Mouse (Mus musculus) limb, embryonic 11.5 days (tissue): ENCODE results near the gene Tmem100. TPM values are rescaled to one million over a fixed set of nuclear protein-coding genes. Genes with fewer than 3 reads are reported as not detected.

Experiments used
- ATAC-seq: fragments of 200-750 bp; cut with Nextera tagmentation; 2 replicates; pipeline ENCODE4 v1.8.0; 2017; ENCODE audit warnings: low read depth; ENCODE audit not compliant: insufficient number of reproducible peaks, low FRiP score, low TSS enrichment
- DNase-seq: peaks from one replicate; pipeline ENCODE4 v3.0.0-alpha.2; 2015; ENCODE audit warnings: low spot score
- H3K27ac ChIP-seq: fragments of 300-500 bp; sonication (generic); replicated peaks from 2 replicates; pipeline ENCODE4 v1.5.1; 2014; ENCODE audit warnings: low read depth, mild to moderate bottlenecking, low read length
- H3K27me3 ChIP-seq: fragments of 300-500 bp; sonication (generic); 2 replicates; pipeline ENCODE4 v1.6.1; 2014; ENCODE audit warnings: mild to moderate bottlenecking, low read length, mixed read lengths; ENCODE audit not compliant: control insufficient read depth, insufficient read depth
- H3K36me3 ChIP-seq: fragments of 300-500 bp; sonication (generic); 2 replicates; pipeline ENCODE4 v1.6.1; 2014; ENCODE audit warnings: mild to moderate bottlenecking, low read length, moderate library complexity, mixed read lengths; ENCODE audit not compliant: control insufficient read depth, insufficient read depth
- H3K4me1 ChIP-seq: fragments of 300-500 bp; sonication (generic); 2 replicates; pipeline ENCODE4 v1.6.1; 2014; ENCODE audit warnings: low read length, mixed read lengths; ENCODE audit not compliant: control insufficient read depth, insufficient read depth
- H3K4me2 ChIP-seq: fragments of 300-500 bp; sonication (generic); 2 replicates; pipeline ENCODE4 v1.6.1; 2014; ENCODE audit warnings: low read depth, mild to moderate bottlenecking, moderate library complexity; ENCODE audit not compliant: severe bottlenecking
- H3K4me3 ChIP-seq: fragments of 300-500 bp; sonication (generic); 2 replicates; pipeline ENCODE4 v1.5.1; 2014; ENCODE audit warnings: low read depth, low read length
- H3K9ac ChIP-seq: fragments of 300-500 bp; sonication (generic); 2 replicates; pipeline ENCODE4 v1.6.1; 2014; ENCODE audit warnings: mild to moderate bottlenecking, low read length
- H3K9me3 ChIP-seq: fragments of 300-500 bp; sonication (generic); 2 replicates; pipeline ENCODE4 v1.6.1; 2016; ENCODE audit warnings: low read length; ENCODE audit not compliant: control insufficient read depth
- WGBS: fragments of 180-500 bp; shearing (Covaris S2); extraction: QIAGEN DNeasy Blood & Tissue Kit; methylation state at CpG from one replicate; pipeline ENCODE4 v1.1.7; 2014; 5-methylcytosine and 5-hydroxymethylcytosine counted together
- polyA plus RNA-seq: library from polyadenylated mRNA; unstranded; fragments of >200 nt; fragmentation: Nextera tagmentation; extraction: Ambion mirVana; gene quantifications from 2 replicates; pipeline ENCODE4 v1.2.1, GENCODE M21; 2014

Tmem100 gene
- polyA plus RNA-seq, 1 experiment from 2014 or later: 8.2 TPM

GRCm38 (mm10) chr11:90036416-90036815 is 6.3 kb downstream of the Tmem100 start:
- WGBS: 92% methylated on average over 4 of the region's 4 CpGs
- DNase-seq: no peak

GRCm38 (mm10) chr11:90038022-90038421 is 7.9 kb downstream of the Tmem100 start:
- Histone ChIP-seq H3K4me3 (no peak overlapping the region), H3K27me3 (no peaks in the 10 kb centered on the region), H3K9ac (no peak overlapping the region), H3K27ac (no peak overlapping the region), H3K36me3 (no peaks in the 10 kb centered on the region), H3K9me3 (no peaks in the 10 kb centered on the region), H3K4me1 (no peaks in the 10 kb centered on the region), H3K4me2 (no peak overlapping the region)
- 28% methylated on average over 5 of the region's 5 CpGs for WGBS
- DNase-seq (peak; percentile 66), ATAC-seq (no peak)

More at GRCm38 (mm10) chr11:90036416-90036815, 6.3 kb downstream of the Tmem100 start:
- H3K9me3 ChIP-seq: no peaks in the 10 kb centered on the region
- ATAC-seq: no peak
- peaks cover 5% of the 10 kb centered on the region; the same call in 1 of the 2 replicates for H3K27me3 ChIP-seq
- H3K36me3 ChIP-seq: no peaks in the 10 kb centered on the region
- H3K27ac ChIP-seq: no peak overlapping the region
- H3K4me3 ChIP-seq: no peak overlapping the region
- H3K4me2 ChIP-seq: no peak overlapping the region
- no peaks in the 10 kb centered on the region for H3K4me1 ChIP-seq
- no peak overlapping the region for H3K9ac ChIP-seq

- no peak for DNase-seq
- WGBS: 76% methylated on average over 4 of the region's 4 CpGs
- Histone ChIP-seq H3K4me1 (peaks cover 3% of the 10 kb centered on the region; the same call in 1 of the 2 replicates), H3K27ac (no peak overlapping the region), H3K9ac (no peak overlapping the region), H3K4me2 (no peak overlapping the region), H3K9me3 (no peaks in the 10 kb centered on the region), H3K4me3 (no peak overlapping the region), H3K27me3 (no peaks in the 10 kb centered on the region), H3K36me3 (no peaks in the 10 kb centered on the region)
- no peak for ATAC-seq
Measured at GRCm38 (mm10) chr11:90044459-90044858, 14.3 kb downstream of the Tmem100 start.

- H3K4me3 ChIP-seq: no peak overlapping the region
- no peak overlapping the region for H3K4me2 ChIP-seq
- DNase-seq: no peak
- H3K27me3 ChIP-seq: no peaks in the 10 kb centered on the region
- ATAC-seq: no peak
- H3K27ac ChIP-seq: no peak overlapping the region
- WGBS: 29% methylated on average over 7 of the region's 7 CpGs
- peaks cover 3% of the 10 kb centered on the region; the same call in 1 of the 2 replicates for H3K4me1 ChIP-seq
- no peak overlapping the region for H3K9ac ChIP-seq
- no peaks in the 10 kb centered on the region for H3K36me3 ChIP-seq
- no peaks in the 10 kb centered on the region for H3K9me3 ChIP-seq
Measured at GRCm38 (mm10) chr11:90046211-90046610, 16.1 kb downstream of the Tmem100 start.

GRCm38 (mm10) chr11:90047271-90047670 is 17.1 kb downstream of the Tmem100 start:
- Histone ChIP-seq H3K9me3 (no peaks in the 10 kb centered on the region), H3K4me1 (peaks cover 3% of the 10 kb centered on the region; the same call in 1 of the 2 replicates), H3K4me2 (no peak overlapping the region), H3K9ac (no peak overlapping the region), H3K27ac (no peak overlapping the region), H3K36me3 (no peaks in the 10 kb centered on the region), H3K27me3 (no peaks in the 10 kb centered on the region), H3K4me3 (no peak overlapping the region)
- ATAC-seq (no peak), DNase-seq (no peak)
- WGBS: 83% methylated on average over 9 of the region's 9 CpGs

GRCm38 (mm10) chr11:90050016-90050415 is 19.9 kb downstream of the Tmem100 start:
- WGBS: 94% methylated on average over 7 of the region's 7 CpGs
- Histone ChIP-seq H3K4me2 (no peak overlapping the region), H3K27me3 (no peaks in the 10 kb centered on the region), H3K27ac (no peak overlapping the region), H3K36me3 (no peaks in the 10 kb centered on the region), H3K9me3 (no peaks in the 10 kb centered on the region), H3K9ac (no peak overlapping the region), H3K4me1 (peaks cover 3% of the 10 kb centered on the region; the same call in 1 of the 2 replicates), H3K4me3 (no peak overlapping the region)
- ATAC-seq: no peak
- no peak for DNase-seq

- Histone ChIP-seq H3K9me3 (no peaks in the 10 kb centered on the region), H3K27ac (no peak overlapping the region), H3K36me3 (no peaks in the 10 kb centered on the region), H3K27me3 (no peaks in the 10 kb centered on the region), H3K4me3 (no peak overlapping the region), H3K4me1 (no peaks in the 10 kb centered on the region), H3K9ac (no peak overlapping the region), H3K4me2 (no peak overlapping the region)
- 69% methylated on average over 7 of the region's 7 CpGs for WGBS
- ATAC-seq: peak; percentile 31; the same call in 1 of the 2 replicates
- DNase-seq: no peak
Measured at GRCm38 (mm10) chr11:90052785-90053184, 22.6 kb downstream of the Tmem100 start.

- Histone ChIP-seq H3K36me3 (no peaks in the 10 kb centered on the region), H3K4me1 (no peaks in the 10 kb centered on the region), H3K4me2 (no peak overlapping the region), H3K9ac (no peak overlapping the region), H3K4me3 (no peak overlapping the region), H3K9me3 (no peaks in the 10 kb centered on the region), H3K27me3 (no peaks in the 10 kb centered on the region), H3K27ac (no peak overlapping the region)
- 68% methylated on average over 4 of the region's 4 CpGs for WGBS
- ATAC-seq (no peak), DNase-seq (no peak)
Measured at GRCm38 (mm10) chr11:90053820-90054219, 23.7 kb downstream of the Tmem100 start.

- 58% methylated on average over 7 of the region's 7 CpGs for WGBS
Measured at GRCm38 (mm10) chr11:90054401-90054800, 24.3 kb downstream of the Tmem100 start.

More at GRCm38 (mm10) chr11:90054401-90054800, 24.3 kb downstream of the Tmem100 start:
- H3K36me3 ChIP-seq: no peaks in the 10 kb centered on the region
- no peak overlapping the region for H3K27ac ChIP-seq
- no peak overlapping the region for H3K4me2 ChIP-seq
- ATAC-seq (no peak), DNase-seq (no peak)
- no peaks in the 10 kb centered on the region for H3K4me1 ChIP-seq
- H3K4me3 ChIP-seq: no peak overlapping the region
- no peaks in the 10 kb centered on the region for H3K27me3 ChIP-seq
- H3K9me3 ChIP-seq: no peaks in the 10 kb centered on the region
- no peak overlapping the region for H3K9ac ChIP-seq
